Mouse (Mus musculus) limb, embryonic 14.5 days (tissue): ENCODE results near the gene Fkbp15. TPM values are rescaled to one million over a fixed set of nuclear protein-coding genes. Genes with fewer than 3 reads are reported as not detected.

Source experiments
- ATAC-seq: fragments of 200-750 bp; cut with Nextera tagmentation; 2 replicates; pipeline ENCODE4 v1.8.0; 2017; ENCODE audit warnings: low read depth, moderate number of reproducible peaks, moderate TSS enrichment; ENCODE audit not compliant: low FRiP score
- DNase-seq: peaks from one replicate; pipeline ENCODE4 v3.0.0-alpha.2; 2015; ENCODE audit warnings: low spot score
- H3K27ac ChIP-seq: fragments of 300-500 bp; sonication (generic); replicated peaks from 2 replicates; pipeline ENCODE4 v1.5.1; 2014; ENCODE audit warnings: low read depth, mild to moderate bottlenecking, low read length, moderate library complexity, mixed read lengths
- H3K27me3 ChIP-seq: fragments of 300-500 bp; sonication (generic); 2 replicates; pipeline ENCODE4 v1.6.1; 2014; ENCODE audit warnings: low read length, mixed read lengths; ENCODE audit not compliant: control insufficient read depth, insufficient read depth
- H3K36me3 ChIP-seq: fragments of 300-500 bp; sonication (generic); 2 replicates; pipeline ENCODE4 v1.6.1; 2014; ENCODE audit warnings: mild to moderate bottlenecking, low read length, moderate library complexity, mixed read lengths; ENCODE audit not compliant: control insufficient read depth, insufficient read depth
- H3K4me1 ChIP-seq: fragments of 300-500 bp; sonication (generic); 2 replicates; pipeline ENCODE4 v1.6.1; 2014; ENCODE audit warnings: antibody characterized with exemption, low read length, mixed read lengths; ENCODE audit not compliant: control insufficient read depth, insufficient read depth
- H3K4me2 ChIP-seq: fragments of 300-500 bp; sonication (generic); replicated peaks from 2 replicates; pipeline ENCODE4 v1.6.1; 2014; ENCODE audit warnings: low read depth, mild to moderate bottlenecking, low read length, moderate library complexity; ENCODE audit not compliant: severe bottlenecking
- H3K4me3 ChIP-seq: fragments of 300-500 bp; sonication (generic); replicated peaks from 2 replicates; pipeline ENCODE4 v1.5.1; 2014; ENCODE audit warnings: low read length
- H3K9ac ChIP-seq: fragments of 300-500 bp; sonication (generic); 2 replicates; pipeline ENCODE4 v1.6.1; 2014; ENCODE audit warnings: mild to moderate bottlenecking, low read depth, low read length, moderate library complexity; ENCODE audit not compliant: severe bottlenecking
- H3K9me3 ChIP-seq: fragments of 300-500 bp; sonication (generic); 2 replicates; pipeline ENCODE4 v1.6.1; 2016; ENCODE audit warnings: low read length; ENCODE audit not compliant: control insufficient read depth
- POLR2A ChIP-seq: fragments of 200-500 bp; IDR thresholded peaks from 2 replicates; pipeline ENCODE4 v1.8.0; 2012; ENCODE audit warnings: inconsistent platforms, mild to moderate bottlenecking, moderate library complexity, borderline replicate concordance; ENCODE audit not compliant: insufficient read depth, insufficient read length; ENCODE audit errors: extremely low read depth
- WGBS: fragments of 180-500 bp; shearing (Covaris S2); extraction: QIAGEN DNeasy Blood & Tissue Kit; methylation state at CpG from one replicate; pipeline ENCODE4 v1.1.7; 2014; 5-methylcytosine and 5-hydroxymethylcytosine counted together
- polyA plus RNA-seq, 2 experiments: library from polyadenylated mRNA; depleted of rRNA in 1 of 2; stranded (reverse) in 1 of 2; unstranded in 1 of 2; fragments of >200 nt; fragmentation: Nextera tagmentation in 1 of 2; extraction: Ambion mirVana in 1 of 2; gene quantifications; 2 replicates each; pipeline versions ENCODE4 v1.2.1 to v1.2.3; 2012 to 2014

Gene Fkbp15
- polyA plus RNA-seq, 2 experiments = 24.1 to 29.6 TPM

DNA sequence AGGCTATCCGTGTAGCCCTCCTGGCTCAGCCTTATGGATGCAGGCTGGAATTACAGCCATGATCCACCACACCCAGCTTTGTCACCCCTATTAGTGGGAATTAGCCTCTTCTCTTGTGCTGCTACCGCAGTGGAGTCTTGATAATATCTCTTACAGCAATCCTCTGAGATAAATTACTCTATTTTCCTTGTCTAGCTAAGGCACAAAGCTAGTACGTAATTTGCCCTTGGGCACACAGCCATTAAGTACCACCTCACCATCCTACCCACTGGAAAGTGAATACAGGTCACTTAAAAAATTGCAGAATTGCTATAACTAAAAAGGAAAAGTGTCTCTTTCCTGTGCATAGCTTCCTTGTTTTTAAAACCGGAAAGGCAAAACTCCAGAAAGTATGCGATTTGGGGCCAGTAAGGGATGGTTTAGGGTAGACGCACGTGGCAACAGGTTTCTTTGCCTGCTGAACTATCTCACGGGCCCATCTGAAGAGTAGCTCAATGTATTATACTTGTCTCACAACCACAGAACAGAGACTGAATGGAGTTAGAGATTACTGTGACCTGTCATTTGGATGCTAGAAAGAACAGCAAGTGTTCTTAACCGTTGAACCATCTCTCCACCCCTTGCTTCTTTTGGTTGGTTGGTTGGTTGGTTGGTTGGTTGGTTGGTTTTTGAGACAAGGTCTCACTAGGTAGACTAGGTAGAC is 12.6 kb upstream of the Fkbp15 start:
- no peak for DNase-seq
- no peaks in the 10 kb centered on the region for H3K27me3 ChIP-seq
- TF ChIP-seq POLR2A = no peak
- H3K9me3 ChIP-seq = no peaks in the 10 kb centered on the region
- no peaks in the 10 kb centered on the region for H3K36me3 ChIP-seq
- H3K9ac ChIP-seq = no peak overlapping the region
- no peak overlapping the region for H3K4me3 ChIP-seq
- H3K4me1 ChIP-seq = no peaks in the 10 kb centered on the region
- no peak overlapping the region for H3K27ac ChIP-seq
- ATAC-seq = no peak
- WGBS = 86% methylated on average over 9 of the region's 9 CpGs
- no peak overlapping the region for H3K4me2 ChIP-seq

DNA sequence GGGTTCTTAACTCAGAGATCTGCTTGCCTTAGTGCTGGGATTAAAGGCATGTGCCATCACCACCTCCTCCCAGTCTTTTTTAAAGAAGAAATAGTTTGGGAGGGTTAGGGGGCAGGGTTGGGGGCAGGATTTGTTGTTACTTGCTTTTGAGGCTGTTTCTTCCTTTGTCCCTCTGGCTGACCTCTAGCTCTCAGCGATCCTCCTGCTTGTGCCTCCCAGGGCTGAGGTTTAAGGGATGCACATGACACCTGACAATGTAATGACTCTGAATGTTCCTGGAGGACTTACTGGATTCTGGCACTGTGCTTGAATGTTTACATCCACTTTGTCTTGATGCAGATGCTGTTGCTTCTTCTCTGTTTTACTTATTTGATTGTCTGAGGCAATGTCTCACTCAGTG is 12.1 kb upstream of the Fkbp15 start:
- DNase-seq (no peak), ATAC-seq (no peak)
- Histone ChIP-seq H3K36me3 (no peaks in the 10 kb centered on the region), H3K4me3 (no peak overlapping the region), H3K9me3 (no peaks in the 10 kb centered on the region), H3K9ac (no peak overlapping the region), H3K27me3 (no peaks in the 10 kb centered on the region), H3K27ac (no peak overlapping the region), H3K4me2 (no peak overlapping the region), H3K4me1 (no peaks in the 10 kb centered on the region)
- WGBS = 53% methylated on average over 1 of the region's 1 CpGs
- TF ChIP-seq POLR2A = no peak

DNA sequence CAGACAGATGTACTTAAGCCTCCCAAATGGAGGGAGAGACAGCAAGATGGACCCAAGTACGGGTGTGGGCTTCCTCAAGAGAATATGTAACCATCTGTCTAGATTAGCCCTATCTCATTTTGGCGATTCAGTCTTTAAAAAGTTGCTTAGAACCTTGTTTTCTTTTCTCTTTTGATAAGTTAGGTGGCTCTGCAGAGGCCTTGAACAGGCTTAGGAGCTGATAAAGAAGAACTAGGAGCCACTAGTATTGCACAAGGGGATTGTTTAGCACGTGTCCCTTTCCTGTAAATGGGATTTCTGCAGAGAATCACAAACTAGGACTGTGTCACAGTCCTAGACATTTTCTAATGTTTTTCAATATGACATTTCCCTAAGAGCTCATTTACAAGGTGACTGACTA is 8.7 kb upstream of the Fkbp15 start:
- H3K27me3 ChIP-seq = no peaks in the 10 kb centered on the region
- no peak for TF ChIP-seq POLR2A
- no peaks in the 10 kb centered on the region for H3K4me1 ChIP-seq
- DNase-seq = no peak
- H3K9ac ChIP-seq = no peak overlapping the region
- 85% methylated on average over 3 of the region's 3 CpGs for WGBS
- H3K9me3 ChIP-seq = no peaks in the 10 kb centered on the region
- H3K36me3 ChIP-seq = no peaks in the 10 kb centered on the region
- ATAC-seq = no peak
- no peak overlapping the region for H3K4me3 ChIP-seq
- no peak overlapping the region for H3K4me2 ChIP-seq
- H3K27ac ChIP-seq = no peak overlapping the region

DNA sequence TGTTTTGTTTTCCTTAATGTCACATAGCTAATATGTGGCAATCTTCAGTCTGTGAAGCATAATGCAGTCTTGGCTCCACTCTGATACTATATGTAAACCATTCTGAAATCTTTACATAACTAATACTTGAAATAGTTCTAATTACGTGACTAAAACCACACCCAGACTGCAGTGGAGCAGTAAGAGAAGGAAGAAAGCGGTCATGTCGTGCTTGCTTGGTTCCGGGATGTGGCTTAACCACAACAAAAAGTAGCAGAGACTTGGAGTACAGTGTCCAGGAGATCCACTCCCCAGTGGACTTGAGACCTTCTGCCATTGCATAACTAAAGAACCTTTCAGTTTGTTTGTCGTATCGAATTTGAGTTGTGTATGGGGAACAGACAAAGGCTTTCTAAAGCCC is 7.2 kb upstream of the Fkbp15 start:
- no peaks in the 10 kb centered on the region for H3K4me1 ChIP-seq
- no peak for DNase-seq

DNA sequence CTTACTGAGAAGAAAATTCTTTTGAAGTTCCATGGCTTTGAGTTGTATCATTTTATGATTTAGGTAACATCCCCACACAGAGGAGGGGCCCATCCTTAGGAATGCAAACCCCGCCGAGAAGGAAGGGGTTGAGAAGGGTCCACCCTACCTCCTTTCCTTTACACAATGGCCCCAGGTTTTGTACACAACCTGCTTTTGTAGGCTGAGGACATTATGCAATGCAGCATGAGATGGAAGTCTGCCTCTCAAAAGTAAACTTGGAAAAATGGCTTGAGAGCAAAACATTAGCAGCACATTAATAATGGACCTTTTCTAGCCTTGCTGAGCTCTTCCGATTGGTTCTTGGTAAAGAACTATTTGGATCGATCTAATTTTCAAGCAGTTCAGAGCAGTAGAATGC is 5.9 kb upstream of the Fkbp15 start:
- peaks cover 7% of the 10 kb centered on the region for H3K4me1 ChIP-seq
- no peak overlapping the region for H3K4me2 ChIP-seq
- no peaks in the 10 kb centered on the region for H3K9me3 ChIP-seq
- no peak overlapping the region for H3K27ac ChIP-seq
- H3K27me3 ChIP-seq = no peaks in the 10 kb centered on the region
- 86% methylated on average over 4 of the region's 4 CpGs for WGBS
- H3K4me3 ChIP-seq = no peak overlapping the region
- no peak overlapping the region for H3K9ac ChIP-seq
- no peaks in the 10 kb centered on the region for H3K36me3 ChIP-seq
- DNase-seq (no peak), ATAC-seq (no peak)
- TF ChIP-seq POLR2A = no peak

More for the DNA sequence above, 7.2 kb upstream of the Fkbp15 start:
- no peaks in the 10 kb centered on the region for H3K27me3 ChIP-seq
- H3K9me3 ChIP-seq = no peaks in the 10 kb centered on the region
- H3K27ac ChIP-seq = no peak overlapping the region
- no peak overlapping the region for H3K4me2 ChIP-seq
- no peak for TF ChIP-seq POLR2A
- no peak overlapping the region for H3K4me3 ChIP-seq
- H3K9ac ChIP-seq = no peak overlapping the region
- no peaks in the 10 kb centered on the region for H3K36me3 ChIP-seq
- WGBS = 93% methylated on average over 6 of the region's 6 CpGs
- ATAC-seq = no peak
